Mouse (Mus musculus): ENCODE results near the gene Kctd21.

Gene Kctd21

GRCm38 (mm10) chr7:97347464-97347863 is 15.3 kb downstream of the Kctd21 start:
- no peak for DNase-seq (ENCODE audit: extremely low spot score, low spot score)

- DNase-seq (ENCODE audit: extremely low spot score, low spot score) = no peak
Measured at GRCm38 (mm10) chr7:97348318-97348717, 16.2 kb downstream of the Kctd21 start.

GRCm38 (mm10) chr7:97348836-97349235 is 16.7 kb downstream of the Kctd21 start:
- no peak for DNase-seq (ENCODE audit: extremely low spot score, low spot score)

- no peak for DNase-seq (ENCODE audit: extremely low spot score, low spot score)
Measured at GRCm38 (mm10) chr7:97349438-97349837, 17.3 kb downstream of the Kctd21 start.

- no peak for DNase-seq (ENCODE audit: extremely low spot score, low spot score)
Measured at GRCm38 (mm10) chr7:97350891-97351290, 18.8 kb downstream of the Kctd21 start.

- DNase-seq (ENCODE audit: extremely low spot score, low spot score) = no peak
Measured at GRCm38 (mm10) chr7:97351792-97352513, 19.8 kb downstream of the Kctd21 start.

- no peak for DNase-seq (ENCODE audit: extremely low spot score, low spot score)
Measured at GRCm38 (mm10) chr7:97353356-97353755, 21.2 kb downstream of the Kctd21 start.

GRCm38 (mm10) chr7:97355068-97355841 is 23.1 kb downstream of the Kctd21 start:
- no peak for DNase-seq (ENCODE audit: extremely low spot score, low spot score)

- no peak for DNase-seq (ENCODE audit: extremely low spot score, low spot score)
Measured at GRCm38 (mm10) chr7:97356253-97356652, 24.1 kb downstream of the Kctd21 start.

GRCm38 (mm10) chr7:97356875-97357276 is 24.7 kb downstream of the Kctd21 start:
- DNase-seq (ENCODE audit: extremely low spot score, low spot score) = no peak

GRCm38 (mm10) chr7:97357840-97358239 is 25.7 kb downstream of the Kctd21 start:
- DNase-seq (ENCODE audit: extremely low spot score, low spot score) = no peak

GRCm38 (mm10) chr7:97358347-97358746 is 26.2 kb downstream of the Kctd21 start:
- DNase-seq (ENCODE audit: extremely low spot score, low spot score) = no peak

- no peak for DNase-seq (ENCODE audit: extremely low spot score, low spot score)
Measured at GRCm38 (mm10) chr7:97360166-97360565, 28.0 kb downstream of the Kctd21 start.

GRCm38 (mm10) chr7:97360955-97361354 is 28.8 kb downstream of the Kctd21 start:
- DNase-seq (ENCODE audit: extremely low spot score, low spot score) = no peak

- no peak for DNase-seq (ENCODE audit: extremely low spot score, low spot score)
Measured at GRCm38 (mm10) chr7:97361467-97361866, 29.3 kb downstream of the Kctd21 start.

- DNase-seq (ENCODE audit: extremely low spot score, low spot score) = no peak
Measured at GRCm38 (mm10) chr7:97365887-97366286, 33.8 kb downstream of the Kctd21 start.

GRCm38 (mm10) chr7:97375101-97375500 is 43.0 kb downstream of the Kctd21 start:
- DNase-seq (ENCODE audit: extremely low spot score, low spot score) = no peak

GRCm38 (mm10) chr7:97375906-97376305 is 43.8 kb downstream of the Kctd21 start:
- DNase-seq (ENCODE audit: extremely low spot score, low spot score) = no peak

GRCm38 (mm10) chr7:97379304-97379703 is 47.2 kb downstream of the Kctd21 start:
- no peak for DNase-seq (ENCODE audit: extremely low spot score, low spot score)

- DNase-seq (ENCODE audit: extremely low spot score, low spot score) = no peak
Measured at GRCm38 (mm10) chr7:97380500-97381123, 48.5 kb downstream of the Kctd21 start.

- DNase-seq (ENCODE audit: extremely low spot score, low spot score) = no peak
Measured at GRCm38 (mm10) chr7:97382661-97383060, 50.5 kb downstream of the Kctd21 start.

GRCm38 (mm10) chr7:97383496-97384132 is 51.5 kb downstream of the Kctd21 start:
- no peak for DNase-seq (ENCODE audit: extremely low spot score, low spot score)
